Mouse (Mus musculus): Measurements from ENCODE around the gene Tfr2.

Gene Tfr2

GRCm38 (mm10) chr5:137537461-137537860, 32.2 kb upstream of the Tfr2 start:
- CTCF ChIA-PET, result interaction anchor here (0.6 kb wide), 1 partner anchor 47 kb away, joined by 3 read pairs; no protein-coding TSS in a partner anchor

- CTCF ChIA-PET, result no interaction called here
Observed at GRCm38 (mm10) chr5:137539291-137539801, 30.3 kb upstream of the Tfr2 start.

DNA sequence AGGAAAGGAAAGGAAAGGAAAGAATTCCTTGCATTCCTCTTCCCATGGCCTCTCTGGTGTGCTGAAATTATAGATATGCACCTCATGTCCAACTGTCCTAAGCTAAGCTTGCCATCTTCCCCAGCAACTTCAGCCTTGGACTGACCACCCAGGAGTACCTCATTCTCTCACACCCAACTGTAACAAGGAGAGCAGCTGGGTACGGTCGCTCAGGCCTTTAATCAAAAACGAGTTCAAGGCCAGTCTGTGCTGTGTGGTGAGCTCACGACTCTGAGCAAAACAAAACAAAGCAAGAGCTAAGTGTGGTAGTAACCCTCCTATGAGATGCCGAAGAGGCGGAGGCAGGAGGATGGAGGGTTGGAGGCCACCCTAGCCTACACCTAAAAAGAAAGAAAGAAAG, 28.6 kb upstream of the Tfr2 start:
- CTCF ChIA-PET, result no interaction called here

DNA sequence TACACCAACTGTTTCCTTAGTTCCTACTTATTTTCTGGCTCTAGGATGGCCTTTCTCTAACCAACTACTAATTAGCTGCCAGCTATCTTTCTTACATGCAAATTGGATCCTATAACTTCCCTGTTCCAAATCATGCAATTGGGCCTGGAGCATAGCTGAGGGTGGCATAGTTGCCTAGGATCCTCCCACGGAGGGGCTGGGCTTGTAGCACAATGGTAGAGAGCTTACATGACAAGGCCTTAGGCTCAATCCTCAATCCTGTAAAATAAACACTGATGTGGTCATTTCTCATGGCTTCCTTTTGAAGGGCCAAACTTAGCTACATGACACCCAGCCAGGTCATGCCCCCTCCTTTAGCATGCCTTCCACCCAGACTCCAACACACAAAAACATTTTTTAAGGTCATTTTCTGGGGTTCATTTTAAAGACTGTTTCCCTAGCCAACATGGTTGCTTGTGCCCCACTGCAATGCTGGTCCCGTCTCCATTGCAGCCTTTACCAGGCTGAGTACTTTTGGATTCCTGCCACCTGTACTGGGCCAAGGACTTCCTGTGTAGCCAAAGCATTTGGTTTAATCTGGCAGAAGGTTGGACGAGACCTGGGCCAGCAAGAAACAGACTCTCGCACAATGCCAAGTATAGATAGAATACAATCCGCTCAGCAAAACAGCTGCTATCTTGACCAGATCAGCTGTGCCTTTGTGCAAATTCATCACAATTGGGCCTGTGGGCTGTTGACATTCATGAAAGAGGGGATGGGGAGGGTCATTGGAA, 27.7 kb upstream of the Tfr2 start:
- CTCF ChIA-PET, result no interaction called here

DNA sequence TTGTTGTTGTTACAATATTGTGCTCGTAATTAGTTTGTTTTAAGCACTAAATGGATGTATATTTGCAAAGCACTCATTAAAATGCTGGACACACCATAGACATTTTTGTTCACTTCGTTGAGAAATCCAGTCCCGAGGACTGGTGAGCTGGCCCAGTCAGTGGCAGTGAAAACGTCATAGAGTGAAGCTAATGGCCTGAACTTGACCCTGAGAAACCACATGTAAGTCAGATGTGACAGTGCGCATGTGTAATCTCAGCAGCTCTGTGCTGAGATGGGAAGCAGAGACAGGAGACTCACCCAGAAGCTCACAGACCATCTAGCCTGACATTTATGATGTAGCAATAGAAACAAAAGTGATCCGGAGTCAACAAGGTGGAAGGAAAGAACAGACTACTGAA, 24.7 kb upstream of the Tfr2 start:
- CTCF ChIA-PET, result no interaction called here

GRCm38 (mm10) chr5:137545596-137545995, 24.0 kb upstream of the Tfr2 start:
- CTCF ChIA-PET, result no interaction called here

- CTCF ChIA-PET, result no interaction called here
Observed at GRCm38 (mm10) chr5:137549840-137550239, 19.8 kb upstream of the Tfr2 start.

DNA sequence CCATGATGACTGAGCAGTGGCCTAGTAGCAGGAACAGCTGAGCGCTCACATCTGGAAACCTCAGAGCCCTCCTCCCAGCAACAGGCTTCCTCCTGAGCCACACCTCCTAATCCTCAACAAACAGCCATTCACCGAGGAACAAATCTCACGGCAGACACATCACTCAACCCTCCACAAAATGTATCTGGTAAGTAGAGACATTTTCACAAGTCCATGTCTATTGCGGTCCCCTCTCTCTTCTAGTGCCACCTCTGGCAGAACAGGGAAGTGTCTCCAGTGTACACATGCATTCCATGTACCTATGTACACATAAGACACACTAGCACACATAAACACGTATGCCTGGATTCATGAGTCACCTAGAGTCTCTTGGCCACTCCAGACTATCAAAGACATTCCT, 18.5 kb upstream of the Tfr2 start:
- CTCF ChIA-PET, result interaction anchor here (0.6 kb wide), 1 partner anchor 759 kb away, joined by 9 read pairs; no protein-coding TSS in a partner anchor

DNA sequence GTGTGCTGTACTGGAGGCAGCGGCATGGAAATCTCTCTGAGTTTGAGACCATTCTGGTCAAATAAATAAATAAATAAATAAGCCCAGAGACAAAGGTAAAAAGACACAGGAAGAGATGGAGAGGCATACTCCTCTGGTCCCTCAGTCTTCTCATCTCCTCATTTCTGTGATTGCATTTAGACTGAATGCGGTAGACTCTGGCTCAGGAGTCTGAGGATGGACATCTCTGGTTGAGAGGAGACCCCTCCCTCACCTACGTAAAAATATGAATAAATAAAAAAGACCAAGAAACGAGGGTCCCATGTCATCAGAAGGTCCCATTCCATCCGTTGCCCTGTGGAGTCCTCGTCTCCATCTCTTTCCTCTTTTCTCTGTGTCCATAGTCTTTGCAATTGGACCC, 16.6 kb upstream of the Tfr2 start:
- CTCF ChIA-PET, result no interaction called here

DNA sequence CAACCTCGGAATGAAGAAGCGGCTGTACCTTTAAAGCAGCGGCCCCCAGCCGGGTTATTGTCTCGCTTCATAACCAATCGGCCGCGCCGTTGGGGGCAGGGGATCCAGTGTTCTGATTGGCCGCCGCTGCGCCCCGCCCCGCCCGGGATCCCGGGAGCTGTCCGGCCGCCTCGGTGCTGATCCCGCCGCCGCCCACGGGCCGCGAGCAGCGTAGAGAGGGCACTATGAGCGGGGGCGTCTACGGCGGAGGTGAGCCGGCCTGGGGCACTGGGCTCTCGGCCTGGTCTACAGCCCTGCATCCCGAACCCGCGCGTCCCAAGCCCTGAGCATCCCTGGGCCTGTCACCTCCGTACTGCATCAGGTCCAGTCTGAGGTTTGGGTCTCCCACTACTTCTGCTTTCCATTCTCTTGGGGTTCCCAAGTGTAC, 16.2 kb upstream of the Tfr2 start, which contains the start of gene Actl6b:
Gene Actl6b (plus strand): TSS at position 107 of the 427 bp plus-strand sequence.
- CTCF ChIA-PET, result no interaction called here

GRCm38 (mm10) chr5:137553898-137554297, 15.7 kb upstream of the Tfr2 start:
- CTCF ChIA-PET, result no interaction called here

DNA sequence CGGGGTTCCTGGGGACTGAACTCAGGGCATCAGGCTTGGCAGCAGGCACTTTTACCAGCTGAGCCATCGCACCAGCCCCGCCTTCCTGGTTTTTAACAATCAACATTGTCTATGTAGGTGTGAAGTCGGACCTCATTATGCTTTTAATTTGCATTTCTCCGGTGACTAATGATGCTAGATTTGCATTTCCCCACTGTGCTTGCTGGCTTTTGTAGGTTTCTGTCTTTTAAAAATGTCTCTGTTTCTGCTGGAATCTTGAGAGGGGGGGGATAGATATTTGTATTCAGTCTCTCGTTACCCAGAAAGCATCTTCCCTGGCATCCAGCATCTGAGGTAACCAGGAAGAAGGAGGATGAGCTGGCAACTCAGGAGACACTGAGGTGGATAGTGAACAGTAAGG, 8.1 kb upstream of the Tfr2 start:
- CTCF ChIA-PET, result no interaction called here

DNA sequence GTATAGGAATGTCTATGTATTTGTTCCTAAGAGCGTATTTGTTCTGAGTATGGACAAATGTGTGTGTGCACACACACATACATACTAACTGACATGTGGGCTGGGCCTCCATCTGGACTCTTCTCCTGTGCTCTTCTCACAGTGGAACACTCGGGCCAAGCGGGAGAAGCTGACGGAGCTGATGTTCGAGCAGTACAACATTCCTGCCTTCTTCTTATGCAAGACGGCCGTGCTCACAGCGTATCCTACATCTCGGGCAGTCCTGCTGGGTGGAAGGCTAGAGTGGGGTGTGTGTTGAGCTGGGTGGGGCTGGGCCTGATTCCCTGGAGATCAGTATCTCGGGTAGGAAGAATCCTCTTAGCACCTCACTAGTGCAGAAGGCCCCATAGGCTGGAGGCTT, 6.7 kb upstream of the Tfr2 start:
- CTCF ChIA-PET, result no interaction called here

- CTCF ChIA-PET, result no interaction called here
Observed at GRCm38 (mm10) chr5:137565744-137566143, 3.9 kb upstream of the Tfr2 start.

- CTCF ChIA-PET, result no interaction called here
Observed at GRCm38 (mm10) chr5:137566416-137566815, 3.2 kb upstream of the Tfr2 start.

- CTCF ChIA-PET, result interaction anchor here (0.6 kb wide), 1 partner anchor 32 kb away, joined by 5 read pairs; no protein-coding TSS in a partner anchor
Observed at GRCm38 (mm10) chr5:137568223-137568798, 1.3 kb upstream of the Tfr2 start.

DNA sequence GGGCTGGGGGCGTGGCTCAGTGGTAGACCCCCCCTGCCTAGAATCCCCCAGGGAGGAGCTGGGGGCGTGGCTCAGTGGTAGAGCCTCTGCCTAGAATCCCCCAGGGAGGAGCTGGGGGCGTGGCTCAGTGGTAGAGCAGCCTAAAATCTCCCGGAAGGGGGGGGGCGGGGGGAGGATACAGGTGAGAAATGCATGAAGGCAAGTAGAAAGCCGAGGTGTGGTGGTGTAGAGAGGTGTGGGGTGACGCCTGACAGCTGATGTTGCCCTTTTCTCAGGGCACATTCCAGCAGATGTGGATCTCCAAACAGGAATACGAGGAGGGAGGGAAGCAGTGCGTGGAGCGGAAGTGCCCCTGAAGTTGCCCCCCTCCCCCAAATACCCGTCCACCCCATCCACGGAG, 609 bp upstream of the Tfr2 start:
- CTCF ChIA-PET, result interaction anchor here (0.5 kb wide), 1 partner anchor 88 kb away, joined by 4 read pairs; no protein-coding TSS in a partner anchor

DNA sequence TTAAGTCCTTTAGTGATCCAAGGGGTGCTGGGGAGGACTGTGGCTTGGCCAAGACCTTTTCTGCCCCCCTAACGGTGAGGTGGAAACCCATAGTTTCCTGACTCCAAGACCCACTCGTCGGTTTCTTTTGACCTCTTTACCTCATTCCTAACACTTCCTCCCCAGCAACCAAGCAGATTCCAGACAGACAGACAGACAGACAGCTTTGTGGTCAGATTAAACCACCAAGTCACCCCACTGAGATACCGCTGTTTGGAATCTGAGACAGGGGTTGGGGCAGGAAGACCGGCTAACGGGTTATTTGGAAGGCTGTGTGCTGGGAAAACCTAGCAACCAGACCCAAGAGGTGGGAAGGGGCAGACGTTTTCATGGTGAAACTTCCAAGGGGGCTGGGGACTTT, 541 bp downstream of the Tfr2 start:
- CTCF ChIA-PET, result no interaction called here

- CTCF ChIA-PET, result no interaction called here
Observed at GRCm38 (mm10) chr5:137570691-137571586, 1.3 kb downstream of the Tfr2 start.

DNA sequence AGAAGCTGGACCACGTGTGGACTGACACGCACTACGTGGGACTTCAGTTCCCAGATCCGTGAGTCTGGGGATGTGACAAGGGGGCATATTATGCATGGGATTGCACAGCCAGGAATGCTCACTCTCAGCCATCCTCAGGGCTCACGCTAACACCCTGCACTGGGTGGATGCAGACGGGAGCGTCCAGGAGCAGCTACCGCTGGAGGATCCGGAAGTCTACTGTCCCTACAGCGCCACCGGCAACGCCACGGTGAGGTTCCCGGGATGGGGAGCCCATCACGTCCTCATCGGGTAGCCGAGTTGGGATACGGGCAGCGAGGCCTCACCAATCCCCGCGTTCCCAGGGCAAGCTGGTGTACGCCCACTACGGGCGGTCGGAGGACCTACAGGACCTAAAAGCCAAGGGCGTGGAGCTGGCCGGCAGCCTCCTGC, 4.8 kb downstream of the Tfr2 start:
- CTCF ChIA-PET, result no interaction called here

DNA sequence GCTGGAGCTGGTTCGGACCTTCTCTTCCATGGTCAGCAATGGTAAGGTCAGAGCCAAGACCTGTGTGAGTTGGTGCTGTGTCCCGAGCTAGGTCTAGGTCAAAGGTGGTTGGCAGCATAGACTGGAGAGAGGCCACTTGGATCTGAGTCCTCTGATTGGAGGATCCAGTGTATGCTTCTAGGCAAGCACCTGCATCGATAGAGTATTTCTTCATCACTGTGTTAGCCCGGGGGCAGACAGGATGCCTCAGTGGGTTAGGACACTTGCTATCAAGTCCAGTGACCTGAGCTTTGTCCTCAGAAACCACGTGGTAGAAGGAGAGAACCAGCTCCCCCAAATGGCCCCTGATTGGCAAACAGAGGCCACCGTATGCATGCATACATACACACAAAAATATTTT, 10.6 kb downstream of the Tfr2 start:
- CTCF ChIA-PET, result no interaction called here

DNA sequence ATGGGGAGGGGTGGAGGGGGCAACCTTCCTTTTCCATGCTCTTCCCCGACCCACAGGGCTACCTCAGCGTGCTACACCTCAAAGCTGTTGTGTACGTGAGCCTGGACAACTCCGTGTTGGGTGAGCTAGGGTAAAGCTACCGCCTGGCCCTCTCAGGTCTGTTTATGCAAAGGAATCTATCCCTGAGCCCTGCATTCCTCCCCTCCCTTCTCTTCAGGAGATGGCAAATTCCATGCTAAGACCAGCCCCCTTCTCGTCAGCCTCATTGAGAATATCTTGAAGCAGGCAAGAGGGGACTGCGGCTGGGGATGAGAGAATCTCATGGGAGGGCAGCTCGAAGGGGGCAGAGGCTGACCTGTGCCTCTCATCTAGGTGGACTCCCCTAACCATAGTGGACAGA, 13.1 kb downstream of the Tfr2 start:
- CTCF ChIA-PET, result no interaction called here

Measured in spleen, embryonic (tissue).